Mouse (Mus musculus) liver, embryonic 14.5 days (tissue): ENCODE measurements around the gene Cfap36.

ENCODE experiments used
- CTCF ChIP-seq: IDR thresholded peaks from 2 replicates; pipeline ENCODE4 v1.5.1; 2016; ENCODE audit warnings: antibody characterized with exemption, low read depth, control low read depth
- EP300 ChIP-seq: IDR thresholded peaks from 2 replicates; pipeline ENCODE4 v1.6.1; 2016; ENCODE audit warnings: antibody characterized with exemption, low read depth

- TF ChIP-seq CTCF (no peak), EP300 (no peak)
Measured at GRCm38 (mm10) chr11:29181751-29182150, 65.5 kb downstream of the Cfap36 start.
